Mouse (Mus musculus): Measurements from ENCODE around the gene Prkn. TPM values are rescaled to one million over a fixed set of nuclear protein-coding genes. Genes with fewer than 3 reads are reported as not detected.

The Prkn gene
- total and polyA plus RNA-seq, 3 experiments, result 4.5 to 10.6 (median 10.3) TPM

DNA sequence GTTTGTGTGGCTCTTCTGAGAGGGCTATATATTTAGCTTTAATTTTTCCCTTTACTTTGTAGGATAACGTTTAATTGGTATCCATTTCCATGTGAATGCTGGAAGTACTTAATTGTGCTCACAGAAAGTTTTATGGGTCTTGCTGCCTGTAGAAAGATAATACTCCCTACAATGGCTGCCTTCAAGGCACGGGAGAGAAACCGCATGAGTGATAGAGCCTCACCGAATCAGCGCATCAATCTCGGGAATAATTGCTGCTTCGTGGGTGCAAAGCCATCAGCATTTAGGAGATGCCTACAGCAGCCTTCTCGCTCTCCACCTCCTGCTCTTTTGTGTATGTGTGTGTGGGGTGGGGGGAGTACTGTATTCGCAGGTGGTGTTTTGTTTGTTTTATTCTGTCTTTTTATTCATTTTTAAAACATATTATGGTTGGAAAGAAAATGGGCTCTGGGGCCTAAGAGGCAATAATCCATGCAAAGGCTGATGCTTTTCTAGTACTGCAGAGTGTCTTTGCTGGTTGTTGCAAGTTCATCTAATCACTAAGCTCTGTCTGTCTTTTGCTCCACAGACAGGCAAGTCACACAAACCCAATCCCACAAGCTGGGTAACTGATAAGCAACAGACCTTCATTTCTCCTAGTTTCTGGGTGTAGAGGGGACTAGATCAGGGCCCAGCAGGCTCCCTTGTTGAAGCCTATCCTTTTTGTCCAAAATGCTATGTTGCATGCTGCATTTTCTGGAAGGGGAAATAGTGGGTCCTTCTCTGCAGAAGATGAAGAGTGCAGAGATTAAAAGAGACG is 119.1 kb downstream of the Prkn start:
- H3K27me3 ChIP-seq (ENCODE audit: control insufficient read depth, insufficient read depth, low read length), result no peaks in the 10 kb centered on the region
- no peak for DNase-seq
- H3K4me1 ChIP-seq (ENCODE audit: control insufficient read depth, insufficient read depth, low read length), result no peaks in the 10 kb centered on the region
- intact Hi-C loops (cut with DNase I), result no loop called here
- H3K4me3 ChIP-seq, result no peak overlapping the region
- 83% methylated on average over 10 of the region's 10 CpGs for WGBS
- no peak for TF ChIP-seq POLR2A (IDR thresholded peaks at IDR 0.05; ENCODE audit: insufficient read depth, low read depth, low read length)
- no peak for TF ChIP-seq CTCF (IDR thresholded peaks at IDR 0.05)
- TF ChIP-seq EP300 (IDR thresholded peaks at IDR 0.05; ENCODE audit: insufficient read depth, low read depth, low read length), result no peak
- no peak overlapping the region for H3K9ac ChIP-seq (ENCODE audit: low read depth, low read length)
- H3K79me2 ChIP-seq (replicated peaks; ENCODE audit: control insufficient read depth, insufficient read depth, low read length), result no peaks in the 10 kb centered on the region
- H3K27ac ChIP-seq, result no peak overlapping the region
- H3K36me3 ChIP-seq (ENCODE audit: control insufficient read depth, insufficient read depth, low read length), result no peaks in the 10 kb centered on the region

DNA sequence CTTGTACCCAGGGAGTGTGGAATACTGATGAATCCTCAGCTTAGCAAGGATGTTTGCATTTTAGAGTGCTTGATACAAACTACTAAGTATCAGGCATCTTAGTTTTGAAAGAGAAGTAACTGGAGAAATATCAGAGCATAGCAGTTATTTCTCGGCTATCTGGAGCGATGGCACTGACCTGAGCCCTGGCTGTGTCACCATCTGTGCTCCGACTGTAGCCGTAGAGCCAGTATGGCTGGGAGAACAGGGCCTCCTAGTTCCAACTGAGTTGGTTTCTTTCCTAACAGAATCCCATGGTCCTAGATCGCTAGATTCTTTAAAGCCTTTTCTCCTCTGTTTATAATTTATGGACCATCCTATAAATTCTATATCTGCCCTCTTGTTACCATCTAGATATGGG is 122.0 kb downstream of the Prkn start:
- Histone ChIP-seq H3K9ac (ENCODE audit: low read depth, low read length) (no peak overlapping the region), H3K4me3 (no peak overlapping the region), H3K79me2 (replicated peaks; ENCODE audit: control insufficient read depth, insufficient read depth, low read length) (no peaks in the 10 kb centered on the region), H3K36me3 (ENCODE audit: control insufficient read depth, insufficient read depth, low read length) (no peaks in the 10 kb centered on the region), H3K27me3 (ENCODE audit: control insufficient read depth, insufficient read depth, low read length) (no peaks in the 10 kb centered on the region), H3K4me1 (ENCODE audit: control insufficient read depth, insufficient read depth, low read length) (no peaks in the 10 kb centered on the region), H3K27ac (no peak overlapping the region)
- WGBS, result 89% methylated on average over 5 of the region's 5 CpGs
- intact Hi-C loops (cut with DNase I), result no loop called here
- TF ChIP-seq POLR2A (IDR thresholded peaks at IDR 0.05; ENCODE audit: insufficient read depth, low read depth, low read length) (no peak), EP300 (IDR thresholded peaks at IDR 0.05; ENCODE audit: insufficient read depth, low read depth, low read length) (no peak), CTCF (IDR thresholded peaks at IDR 0.05) (no peak)
- no peak for DNase-seq

DNA sequence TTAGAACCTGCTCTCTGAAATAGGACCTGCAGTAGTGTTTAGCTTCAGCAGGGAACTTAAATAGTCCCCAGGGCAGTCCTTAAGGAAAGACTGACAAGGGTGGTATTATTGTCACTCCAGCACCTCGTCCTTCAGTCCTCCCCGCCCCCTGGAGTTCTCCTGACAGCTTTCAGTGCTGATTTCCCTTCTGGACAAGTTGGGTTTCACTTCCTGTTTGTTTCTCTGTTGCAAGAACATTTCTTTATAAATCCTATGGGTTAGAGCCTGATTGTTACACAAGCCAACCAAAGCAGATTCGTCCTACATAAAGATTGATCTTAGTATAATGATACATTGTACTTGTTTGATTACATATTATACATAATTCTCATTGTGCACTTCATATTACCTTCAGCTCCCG is 142.0 kb downstream of the Prkn start:
- Histone ChIP-seq H3K4me3 (no peak overlapping the region), H3K36me3 (ENCODE audit: control insufficient read depth, insufficient read depth, low read length) (no peaks in the 10 kb centered on the region), H3K9ac (ENCODE audit: low read depth, low read length) (no peak overlapping the region), H3K27ac (no peak overlapping the region), H3K27me3 (ENCODE audit: control insufficient read depth, insufficient read depth, low read length) (no peaks in the 10 kb centered on the region), H3K79me2 (replicated peaks; ENCODE audit: control insufficient read depth, insufficient read depth, low read length) (peaks cover 1% of the 10 kb centered on the region; the same call in 1 of the 2 replicates), H3K4me1 (ENCODE audit: control insufficient read depth, insufficient read depth, low read length) (no peaks in the 10 kb centered on the region)
- intact Hi-C loops (cut with DNase I), result no loop called here
- TF ChIP-seq CTCF (IDR thresholded peaks at IDR 0.05), result no peak
- TF ChIP-seq POLR2A (IDR thresholded peaks at IDR 0.05; ENCODE audit: insufficient read depth, low read depth, low read length), result no peak
- no peak for TF ChIP-seq EP300 (IDR thresholded peaks at IDR 0.05; ENCODE audit: insufficient read depth, low read depth, low read length)
- 70% methylated on average over 4 of the region's 4 CpGs for WGBS
- peak in 1 of 2 experiments; percentile 3 for DNase-seq

DNA sequence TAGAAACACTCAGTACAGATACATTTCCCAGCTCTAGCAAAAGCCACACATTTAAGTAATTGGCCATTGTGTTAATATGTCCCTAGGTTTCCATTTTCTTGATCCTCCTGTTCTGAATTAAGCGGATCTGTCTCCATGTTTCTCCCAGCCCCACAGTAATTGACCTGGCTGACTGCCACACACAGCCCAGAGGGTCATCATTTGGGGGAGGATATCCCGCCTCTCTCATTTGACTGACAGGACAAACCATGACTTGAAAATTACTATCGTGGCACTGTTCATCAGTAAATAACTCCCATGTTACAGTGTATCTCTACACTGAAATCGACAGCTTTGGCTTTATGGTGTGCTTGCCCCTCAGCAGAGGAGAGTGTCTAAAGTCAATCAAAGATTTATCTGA is 146.9 kb downstream of the Prkn start:
- Histone ChIP-seq H3K79me2 (replicated peaks; ENCODE audit: control insufficient read depth, insufficient read depth, low read length) (peaks cover 1% of the 10 kb centered on the region; the same call in 1 of the 2 replicates), H3K4me1 (ENCODE audit: control insufficient read depth, insufficient read depth, low read length) (no peaks in the 10 kb centered on the region), H3K4me3 (no peak overlapping the region), H3K36me3 (ENCODE audit: control insufficient read depth, insufficient read depth, low read length) (no peaks in the 10 kb centered on the region), H3K27ac (no peak overlapping the region), H3K9ac (ENCODE audit: low read depth, low read length) (no peak overlapping the region), H3K27me3 (ENCODE audit: control insufficient read depth, insufficient read depth, low read length) (no peaks in the 10 kb centered on the region)
- WGBS, result 85% methylated on average over 4 of the region's 4 CpGs
- no peak for TF ChIP-seq POLR2A (IDR thresholded peaks at IDR 0.05; ENCODE audit: insufficient read depth, low read depth, low read length)
- no peak for TF ChIP-seq EP300 (IDR thresholded peaks at IDR 0.05; ENCODE audit: insufficient read depth, low read depth, low read length)
- no peak for TF ChIP-seq CTCF (IDR thresholded peaks at IDR 0.05)
- intact Hi-C loops (cut with DNase I), result no loop called here
- DNase-seq, result no peak

DNA sequence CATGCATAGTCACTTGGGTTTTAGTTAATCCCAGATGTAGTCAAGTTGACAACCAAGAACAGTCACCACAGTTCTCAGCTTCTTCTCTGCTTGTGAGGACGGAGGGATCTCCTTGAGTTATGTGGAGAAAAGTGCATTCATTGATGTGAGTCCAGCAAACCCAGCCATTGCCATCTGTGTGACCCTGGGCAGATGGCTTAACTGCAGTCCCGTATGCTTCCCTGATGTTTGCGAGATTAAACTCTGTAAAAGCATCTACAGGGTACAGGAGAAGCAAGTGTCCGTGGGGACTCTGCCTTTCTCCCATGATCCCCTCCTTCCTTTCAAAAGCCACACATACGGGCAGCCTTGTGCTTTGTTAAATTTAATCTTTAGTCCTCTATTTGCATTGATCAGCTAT is 157.1 kb downstream of the Prkn start:
- 78% methylated on average over 5 of the region's 5 CpGs for WGBS
- H3K36me3 ChIP-seq (ENCODE audit: control insufficient read depth, insufficient read depth, low read length), result no peaks in the 10 kb centered on the region
- intact Hi-C loops (cut with DNase I), result no loop called here
- no peak for DNase-seq
- TF ChIP-seq POLR2A (IDR thresholded peaks at IDR 0.05; ENCODE audit: insufficient read depth, low read depth, low read length) (no peak), CTCF (IDR thresholded peaks at IDR 0.05) (no peak), EP300 (IDR thresholded peaks at IDR 0.05; ENCODE audit: insufficient read depth, low read depth, low read length) (no peak)
- H3K9ac ChIP-seq (ENCODE audit: low read depth, low read length), result no peak overlapping the region
- H3K4me3 ChIP-seq, result no peak overlapping the region
- H3K79me2 ChIP-seq (replicated peaks; ENCODE audit: control insufficient read depth, insufficient read depth, low read length), result no peaks in the 10 kb centered on the region
- H3K4me1 ChIP-seq (ENCODE audit: control insufficient read depth, insufficient read depth, low read length), result no peaks in the 10 kb centered on the region
- H3K27me3 ChIP-seq (ENCODE audit: control insufficient read depth, insufficient read depth, low read length), result no peaks in the 10 kb centered on the region
- H3K27ac ChIP-seq, result no peak overlapping the region

DNA sequence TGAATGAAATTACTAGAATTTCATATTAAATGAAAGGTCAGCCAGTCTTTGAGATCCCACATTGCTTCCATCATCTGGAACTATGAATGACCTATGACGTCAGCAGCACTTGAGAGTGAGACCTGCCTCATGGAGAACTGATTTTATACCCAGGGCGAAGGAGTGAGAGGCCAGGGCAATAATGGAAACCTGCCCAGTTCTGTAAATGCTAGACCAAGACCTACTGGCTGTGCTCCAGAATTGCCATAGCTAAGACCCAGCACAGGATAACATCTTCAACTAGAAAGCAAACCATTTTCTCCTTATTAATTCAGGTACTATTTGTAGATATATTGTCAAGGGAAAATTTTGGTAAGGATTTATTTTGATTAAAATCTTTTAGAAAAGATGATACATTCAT is 183.2 kb downstream of the Prkn start:
- no peak overlapping the region for H3K4me3 ChIP-seq
- H3K27ac ChIP-seq, result no peak overlapping the region
- no peaks in the 10 kb centered on the region for H3K4me1 ChIP-seq (ENCODE audit: control insufficient read depth, insufficient read depth, low read length)
- intact Hi-C loops (cut with DNase I), result no loop called here
- H3K9ac ChIP-seq (ENCODE audit: low read depth, low read length), result no peak overlapping the region
- no peaks in the 10 kb centered on the region for H3K79me2 ChIP-seq (replicated peaks; ENCODE audit: control insufficient read depth, insufficient read depth, low read length)
- WGBS, result 59% methylated on average over 2 of the region's 2 CpGs
- H3K27me3 ChIP-seq (ENCODE audit: control insufficient read depth, insufficient read depth, low read length), result no peaks in the 10 kb centered on the region
- TF ChIP-seq POLR2A (IDR thresholded peaks at IDR 0.05; ENCODE audit: insufficient read depth, low read depth, low read length) (no peak), EP300 (IDR thresholded peaks at IDR 0.05; ENCODE audit: insufficient read depth, low read depth, low read length) (no peak), CTCF (IDR thresholded peaks at IDR 0.05) (no peak)
- no peak for DNase-seq
- H3K36me3 ChIP-seq (ENCODE audit: control insufficient read depth, insufficient read depth, low read length), result no peaks in the 10 kb centered on the region
